Mouse (Mus musculus) spleen, postnatal 36 days (tissue): ENCODE measurements around the gene Tec.

Source experiments
- DNase-seq, 2 experiments: peaks; one replicate each; pipeline ENCODE4 v3.0.0; 2022; ENCODE audit warnings: low spot score in 2 of 2, mixed read lengths in 1 of 2

Gene Tec

GRCm38 (mm10) chr5:72891534-72891933 is 23.3 kb upstream of the Tec start:
- DNase-seq = peak; percentile 44 to 51

GRCm38 (mm10) chr5:72888260-72888659 is 20.0 kb upstream of the Tec start:
- no peak for DNase-seq

GRCm38 (mm10) chr5:72886458-72887222 is 18.4 kb upstream of the Tec start:
- no peak for DNase-seq

GRCm38 (mm10) chr5:72883706-72884105 is 15.4 kb upstream of the Tec start:
- no peak for DNase-seq

GRCm38 (mm10) chr5:72882412-72882765 is 14.1 kb upstream of the Tec start:
- DNase-seq = no peak

- DNase-seq = no peak
Observed at GRCm38 (mm10) chr5:72881748-72882411, 13.6 kb upstream of the Tec start.

GRCm38 (mm10) chr5:72879736-72880135 is 11.5 kb upstream of the Tec start:
- DNase-seq = no peak

- no peak for DNase-seq
Observed at GRCm38 (mm10) chr5:72871114-72871513, 2.8 kb upstream of the Tec start.

- peak; percentile 49 to 63 for DNase-seq
Observed at GRCm38 (mm10) chr5:72869779-72870608, 1.7 kb upstream of the Tec start.

- peak; percentile 44 to 72 for DNase-seq
Observed at GRCm38 (mm10) chr5:72867036-72867672, 1.1 kb downstream of the Tec start.

GRCm38 (mm10) chr5:72866260-72866905 is 1.9 kb downstream of the Tec start:
- DNase-seq = no peak

- no peak for DNase-seq
Observed at GRCm38 (mm10) chr5:72864654-72865178, 3.6 kb downstream of the Tec start.

- no peak for DNase-seq
Observed at GRCm38 (mm10) chr5:72863166-72863565, 5.1 kb downstream of the Tec start.

- no peak for DNase-seq
Observed at GRCm38 (mm10) chr5:72861726-72862385, 6.4 kb downstream of the Tec start.

- DNase-seq = no peak
Observed at GRCm38 (mm10) chr5:72860899-72861298, 7.4 kb downstream of the Tec start.

GRCm38 (mm10) chr5:72858306-72858705 is 10.0 kb downstream of the Tec start:
- no peak for DNase-seq

- DNase-seq = no peak
Observed at GRCm38 (mm10) chr5:72857756-72858155, 10.5 kb downstream of the Tec start.

GRCm38 (mm10) chr5:72856255-72856878 is 11.9 kb downstream of the Tec start:
- DNase-seq = no peak

- DNase-seq = no peak
Observed at GRCm38 (mm10) chr5:72855685-72856124, 12.6 kb downstream of the Tec start.
